Mouse (Mus musculus) limb, embryonic 13.5 days (tissue): Measurements from ENCODE around the gene Lrrc38. TPM values are rescaled to one million over a fixed set of nuclear protein-coding genes. Genes with fewer than 3 reads are reported as not detected.

Experiments used
- ATAC-seq: fragments of 200-750 bp; cut with Nextera tagmentation; 2 replicates; pipeline ENCODE4 v1.8.0; 2017; ENCODE audit warnings: low read depth, moderate number of reproducible peaks, moderate TSS enrichment; ENCODE audit not compliant: low FRiP score
- H3K27ac ChIP-seq: fragments of 300-500 bp; sonication (generic); 2 replicates; pipeline ENCODE4 v1.5.1; 2015; ENCODE audit warnings: inconsistent platforms, mild to moderate bottlenecking, moderate library complexity
- H3K27me3 ChIP-seq: fragments of 300-500 bp; sonication (generic); 2 replicates; pipeline ENCODE4 v1.6.1; 2015; ENCODE audit warnings: mild to moderate bottlenecking, inconsistent platforms
- H3K36me3 ChIP-seq: fragments of 300-500 bp; sonication (generic); 2 replicates; pipeline ENCODE4 v1.6.1; 2015; ENCODE audit warnings: inconsistent platforms, mild to moderate bottlenecking, moderate library complexity
- H3K4me1 ChIP-seq: fragments of 300-500 bp; sonication (generic); 2 replicates; pipeline ENCODE4 v1.6.1; 2015; ENCODE audit warnings: inconsistent platforms
- H3K4me2 ChIP-seq: fragments of 300-500 bp; sonication (generic); replicated peaks from 2 replicates; pipeline ENCODE4 v1.6.1; 2015; ENCODE audit warnings: inconsistent platforms, mild to moderate bottlenecking, moderate library complexity
- H3K4me3 ChIP-seq: fragments of 300-500 bp; sonication (generic); 2 replicates; pipeline ENCODE4 v1.5.1; 2015; ENCODE audit warnings: moderate library complexity, mild to moderate bottlenecking, inconsistent platforms
- H3K9ac ChIP-seq: fragments of 300-500 bp; sonication (generic); 2 replicates; pipeline ENCODE4 v1.6.1; 2015; ENCODE audit warnings: mild to moderate bottlenecking, inconsistent platforms
- H3K9me3 ChIP-seq: fragments of 300-500 bp; sonication (generic); 2 replicates; pipeline ENCODE4 v1.6.1; 2016; ENCODE audit warnings: inconsistent platforms
- WGBS: fragments of 180-500 bp; shearing (Covaris S2); methylation state at CpG from one replicate; pipeline ENCODE4 v1.1.7; 2015; 5-methylcytosine and 5-hydroxymethylcytosine counted together
- polyA plus RNA-seq: library from polyadenylated mRNA; unstranded; fragments of >200 nt; fragmentation: Nextera tagmentation; extraction: Ambion mirVana; gene quantifications from 2 replicates; pipeline ENCODE4 v1.2.1, GENCODE M21; 2015

The Lrrc38 gene
- polyA plus RNA-seq, 1 experiment from 2014 or later: 1.0 TPM

DNA sequence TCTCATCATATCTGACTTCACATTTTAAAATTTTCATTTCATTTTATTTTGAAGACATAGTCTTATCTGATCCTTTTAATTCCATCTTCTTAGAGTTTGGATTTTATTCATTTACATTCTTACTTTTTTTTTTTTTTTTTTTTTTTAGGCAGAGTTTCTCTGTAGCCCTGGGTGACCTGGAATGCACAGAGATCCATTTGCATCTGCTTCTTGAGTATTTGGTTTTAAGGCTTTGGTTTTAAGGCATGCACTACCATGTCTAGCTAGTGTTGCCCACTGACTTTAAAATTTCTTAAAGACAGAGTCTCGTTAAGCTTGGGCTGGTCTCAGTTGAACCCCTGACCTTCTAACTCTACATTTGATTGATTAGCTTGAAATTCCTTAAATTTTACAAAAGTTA, 64.1 kb downstream of the Lrrc38 start:
- no peaks in the 10 kb centered on the region for H3K9me3 ChIP-seq
- WGBS: 93% methylated on average over 1 of the region's 1 CpGs
- no peak overlapping the region for H3K4me2 ChIP-seq
- H3K4me1 ChIP-seq: 0 out of 2 replicates have a peak, but pooled peaks cover 4% of the 10 kb centered on the region
- no peak for ATAC-seq
- H3K9ac ChIP-seq: no peak overlapping the region
- H3K27ac ChIP-seq: no peak overlapping the region
- H3K27me3 ChIP-seq: no peaks in the 10 kb centered on the region
- no peak overlapping the region for H3K4me3 ChIP-seq
- peaks cover 45% of the 10 kb centered on the region for H3K36me3 ChIP-seq

- H3K9ac ChIP-seq: no peak overlapping the region
- H3K27me3 ChIP-seq: no peaks in the 10 kb centered on the region
- H3K4me3 ChIP-seq: no peak overlapping the region
- no peaks in the 10 kb centered on the region for H3K9me3 ChIP-seq
- ATAC-seq: no peak
- 0 out of 2 replicates have a peak, but pooled peaks cover 4% of the 10 kb centered on the region for H3K4me1 ChIP-seq
- no peak overlapping the region for H3K27ac ChIP-seq
- H3K36me3 ChIP-seq: peaks cover 50% of the 10 kb centered on the region
- H3K4me2 ChIP-seq: no peak overlapping the region
- WGBS: 92% methylated on average over 3 of the region's 3 CpGs
Measured at GRCm38 (mm10) chr4:143414121-143414520, 64.6 kb downstream of the Lrrc38 start.

Other genes with a start within 250 kb of the Lrrc38 start
- gene Prdm2, start 136.8 kb upstream of the Lrrc38 start, polyA plus RNA-seq: 17.4 and 18.0 TPM in 2 replicates
- gene Pdpn, start 50.2 kb upstream of the Lrrc38 start, polyA plus RNA-seq: 62.5 and 63.3 TPM in 2 replicates
- not detected in 2 replicates for gene Pramel1, start 44.7 kb downstream of the Lrrc38 start, polyA plus RNA-seq
- 22.3 and 24.3 TPM in 2 replicates for gene Pramef8, start 62.7 kb downstream of the Lrrc38 start, polyA plus RNA-seq
- gene Oog4, start 100.6 kb downstream of the Lrrc38 start, polyA plus RNA-seq: not detected in 2 replicates
- not detected in 2 replicates for gene Gm13043, start 161.6 kb downstream of the Lrrc38 start, polyA plus RNA-seq
- gene Gm13040, start 186.2 kb downstream of the Lrrc38 start, polyA plus RNA-seq: not detected in 2 replicates
- gene BC080695, start 201.9 kb downstream of the Lrrc38 start, polyA plus RNA-seq: not detected in 2 replicates
- not detected in 2 replicates for gene Gm13057, start 202.0 kb downstream of the Lrrc38 start, polyA plus RNA-seq